Mouse (Mus musculus) kidney, embryonic 15.5 days (tissue): Measurements from ENCODE around the gene Poldip2. TPM values are rescaled to one million over a fixed set of nuclear protein-coding genes. Genes with fewer than 3 reads are reported as not detected.

Experiments
- ATAC-seq: fragments of 200-750 bp; cut with Nextera tagmentation; replicated peaks from 2 replicates; pipeline ENCODE4 v1.8.0; 2017; ENCODE audit warnings: moderate TSS enrichment; ENCODE audit not compliant: low FRiP score
- H3K27ac ChIP-seq: fragments of 300-500 bp; sonication (generic); 2 replicates; pipeline ENCODE4 v1.5.1; 2015; ENCODE audit warnings: mild to moderate bottlenecking, inconsistent platforms
- H3K27me3 ChIP-seq: fragments of 300-500 bp; sonication (generic); 2 replicates; pipeline ENCODE4 v1.6.1; 2015; ENCODE audit warnings: inconsistent platforms
- H3K36me3 ChIP-seq: fragments of 300-500 bp; sonication (generic); 2 replicates; pipeline ENCODE4 v1.6.1; 2015; ENCODE audit warnings: inconsistent platforms
- H3K4me1 ChIP-seq: fragments of 300-500 bp; sonication (generic); 2 replicates; pipeline ENCODE4 v1.6.1; 2015; ENCODE audit warnings: inconsistent platforms
- H3K4me2 ChIP-seq: fragments of 300-500 bp; sonication (generic); 2 replicates; pipeline ENCODE4 v1.6.1; 2015; ENCODE audit warnings: moderate library complexity, mild to moderate bottlenecking, inconsistent platforms
- H3K4me3 ChIP-seq: fragments of 300-500 bp; sonication (generic); replicated peaks from 2 replicates; pipeline ENCODE4 v1.5.1; 2015; ENCODE audit warnings: mild to moderate bottlenecking, inconsistent platforms
- H3K9ac ChIP-seq: fragments of 300-500 bp; sonication (generic); 2 replicates; pipeline ENCODE4 v1.6.1; 2015; ENCODE audit warnings: mild to moderate bottlenecking, inconsistent platforms
- H3K9me3 ChIP-seq: fragments of 300-500 bp; sonication (generic); replicated peaks from 2 replicates; pipeline ENCODE4 v1.6.1; 2016; ENCODE audit warnings: inconsistent platforms
- WGBS: fragments of 180-500 bp; shearing (Covaris S2); methylation state at CpG from one replicate; pipeline ENCODE4 v1.1.7; 2015; ENCODE audit warnings: mixed read lengths; 5-methylcytosine and 5-hydroxymethylcytosine counted together
- polyA plus RNA-seq: library from polyadenylated mRNA; unstranded; fragments of >200 nt; fragmentation: Nextera tagmentation; extraction: Ambion mirVana; gene quantifications from 2 replicates; pipeline ENCODE4 v1.2.1, GENCODE M21; 2015

The Poldip2 gene
- polyA plus RNA-seq, 1 experiment from 2014 or later: 171 TPM

- 78% methylated on average over 4 of the region's 4 CpGs for WGBS
- Histone ChIP-seq H3K4me2 (peak overlapping the region; percentile 76), H3K36me3 (peaks cover 28% of the 10 kb centered on the region), H3K9me3 (no peaks in the 10 kb centered on the region), H3K4me1 (peaks cover 51% of the 10 kb centered on the region), H3K9ac (no peak overlapping the region), H3K27ac (no peak overlapping the region; the same call in 1 of the 2 replicates), H3K27me3 (no peaks in the 10 kb centered on the region), H3K4me3 (peak overlapping the region; percentile 80)
- no peak for ATAC-seq
Measured at GRCm38 (mm10) chr11:78534516-78534915, 22.5 kb downstream of the Poldip2 start.

DNA sequence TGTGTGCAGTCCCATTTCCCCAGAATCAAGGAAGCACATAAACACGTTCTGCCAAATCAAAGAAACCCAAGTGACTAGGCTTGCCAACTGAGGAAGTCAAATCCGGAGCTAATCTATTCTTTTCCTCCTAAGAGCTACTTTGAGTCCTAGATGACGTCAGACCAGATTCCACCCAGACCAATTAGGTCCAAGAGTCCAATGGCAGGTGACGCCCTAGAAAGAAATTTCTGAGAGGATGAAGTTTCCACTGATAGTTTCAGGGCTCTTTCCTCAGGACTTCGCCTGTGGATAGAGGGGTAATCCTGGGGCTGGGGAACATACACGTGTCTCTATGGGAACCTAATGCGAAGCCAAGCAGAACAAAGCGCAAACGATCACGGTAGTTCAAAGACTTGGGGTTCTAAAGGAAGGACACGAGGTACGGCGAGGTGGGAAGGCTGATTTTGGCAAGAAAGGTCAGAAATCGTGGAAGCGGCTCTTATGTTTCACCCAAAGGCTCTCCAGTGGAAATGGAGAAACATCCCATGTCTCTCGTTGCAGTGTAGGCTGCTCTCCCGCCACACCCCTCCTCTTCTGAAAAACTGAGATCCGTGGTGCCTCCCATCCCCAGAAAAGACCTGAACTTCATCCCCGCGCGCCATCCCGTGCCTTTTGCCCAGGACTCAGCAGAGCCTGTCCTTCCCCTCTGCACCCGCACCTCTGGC is 23.5 kb downstream of the Poldip2 start:
- H3K36me3 ChIP-seq: peaks cover 32% of the 10 kb centered on the region
- no peaks in the 10 kb centered on the region for H3K9me3 ChIP-seq
- WGBS: under 1% methylated on average over 23 of the region's 23 CpGs
- H3K9ac ChIP-seq: peak overlapping the region; percentile 90
- no peak for ATAC-seq
- H3K4me1 ChIP-seq: peaks cover 41% of the 10 kb centered on the region
- H3K4me3 ChIP-seq: peak overlapping the region; percentile 80
- H3K4me2 ChIP-seq: peak overlapping the region; percentile 76
- H3K27ac ChIP-seq: peak overlapping the region; percentile 94
- H3K27me3 ChIP-seq: no peaks in the 10 kb centered on the region

DNA sequence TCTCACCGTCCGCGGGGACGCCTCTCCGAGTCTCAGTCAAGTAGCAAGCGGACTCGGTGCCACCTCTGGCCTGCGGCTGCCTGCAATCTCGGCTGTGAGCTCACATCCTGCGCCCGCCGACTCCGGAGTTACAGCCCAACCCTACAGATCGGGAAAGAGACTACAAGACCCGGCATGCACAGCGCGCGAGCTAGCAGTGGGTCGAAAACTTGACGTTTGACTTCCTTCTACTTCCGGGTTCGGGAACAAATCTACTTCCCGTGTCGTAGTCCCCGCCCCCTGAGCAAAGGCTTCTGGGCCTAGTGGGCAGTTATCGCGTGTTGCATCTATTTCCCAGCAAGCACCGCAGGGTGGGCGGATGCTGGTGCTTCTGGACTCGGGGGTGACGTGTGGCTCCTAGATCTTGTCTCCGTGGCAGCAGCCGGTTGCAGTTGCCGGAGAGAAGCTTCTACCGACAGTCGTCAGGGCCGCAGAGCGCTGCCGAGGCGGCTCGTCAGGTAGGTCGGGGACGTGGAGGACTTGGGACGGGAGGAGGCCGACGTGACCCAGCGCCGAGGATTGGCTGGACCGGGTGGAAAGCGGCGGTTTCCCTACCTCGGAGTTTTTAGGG is 24.2 kb downstream of the Poldip2 start, which contains the start of the genes Tnfaip1 and Ift20:
Gene Tnfaip1 (minus strand): TSS at position 253 of the 610 bp plus-strand sequence.
Gene Ift20 (plus strand): TSS at position 282 of the 610 bp plus-strand sequence.
- H3K27ac ChIP-seq: peak within 1 kb of the TSS; percentile 94
- H3K36me3 ChIP-seq: peaks cover 38% of the 10 kb centered on the region
- WGBS: under 1% methylated on average over 52 of the region's 52 CpGs
- ATAC-seq: peak; percentile 97
- peak within 1 kb of the TSS; percentile 80 for H3K4me3 ChIP-seq
- peak within 1 kb of the TSS; percentile 76 for H3K4me2 ChIP-seq
- no peaks in the 10 kb centered on the region for H3K27me3 ChIP-seq
- H3K9ac ChIP-seq: peak within 1 kb of the TSS; percentile 90
- peaks cover 34% of the 10 kb centered on the region for H3K4me1 ChIP-seq
- no peaks in the 10 kb centered on the region for H3K9me3 ChIP-seq

- Histone ChIP-seq H3K4me1 (peaks cover 33% of the 10 kb centered on the region), H3K9ac (peak overlapping the region; percentile 90), H3K9me3 (no peaks in the 10 kb centered on the region), H3K27me3 (no peaks in the 10 kb centered on the region), H3K4me2 (peak overlapping the region; percentile 76), H3K27ac (peak overlapping the region; percentile 94), H3K4me3 (peak overlapping the region; percentile 80), H3K36me3 (peaks cover 42% of the 10 kb centered on the region)
- under 1% methylated on average over 14 of the region's 14 CpGs for WGBS
- ATAC-seq: no peak
Measured at GRCm38 (mm10) chr11:78536690-78537084, 24.7 kb downstream of the Poldip2 start.

DNA sequence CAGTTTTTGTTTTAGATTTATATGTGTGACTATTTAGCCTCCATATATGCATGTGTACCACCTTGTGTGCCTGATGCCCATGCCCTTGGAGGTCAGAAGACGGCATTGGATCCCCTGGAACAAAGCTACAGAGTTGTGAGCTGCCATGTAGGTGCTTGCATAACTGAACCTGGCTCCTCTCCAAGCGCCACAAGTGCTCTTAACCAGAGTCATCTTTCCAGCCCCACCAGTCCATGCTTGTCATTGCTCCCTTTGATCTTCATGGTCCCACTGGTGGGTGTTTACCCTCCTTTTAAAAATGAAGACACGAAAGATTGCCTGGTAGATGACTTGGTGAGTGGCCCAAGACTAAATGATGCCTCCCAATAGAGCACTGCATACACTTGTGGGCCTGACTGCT is 28.4 kb downstream of the Poldip2 start:
- Histone ChIP-seq H3K4me1 (peaks cover 20% of the 10 kb centered on the region), H3K4me2 (no peak overlapping the region), H3K9ac (no peak overlapping the region), H3K36me3 (peaks cover 66% of the 10 kb centered on the region), H3K27me3 (no peaks in the 10 kb centered on the region), H3K9me3 (no peaks in the 10 kb centered on the region), H3K27ac (no peak overlapping the region), H3K4me3 (no peak overlapping the region)
- WGBS: 81% methylated on average over 3 of the region's 3 CpGs
- ATAC-seq: no peak

- Histone ChIP-seq H3K4me1 (peaks cover 18% of the 10 kb centered on the region), H3K4me3 (no peak overlapping the region), H3K27me3 (no peaks in the 10 kb centered on the region), H3K27ac (no peak overlapping the region), H3K36me3 (peaks cover 59% of the 10 kb centered on the region), H3K4me2 (no peak overlapping the region), H3K9me3 (no peaks in the 10 kb centered on the region), H3K9ac (no peak overlapping the region)
- 98% methylated on average over 7 of the region's 7 CpGs for WGBS
- ATAC-seq: 0 out of 2 replicates have a peak, but pooled peaks have one; percentile 18
Measured at GRCm38 (mm10) chr11:78544449-78545111, 32.6 kb downstream of the Poldip2 start.

DNA sequence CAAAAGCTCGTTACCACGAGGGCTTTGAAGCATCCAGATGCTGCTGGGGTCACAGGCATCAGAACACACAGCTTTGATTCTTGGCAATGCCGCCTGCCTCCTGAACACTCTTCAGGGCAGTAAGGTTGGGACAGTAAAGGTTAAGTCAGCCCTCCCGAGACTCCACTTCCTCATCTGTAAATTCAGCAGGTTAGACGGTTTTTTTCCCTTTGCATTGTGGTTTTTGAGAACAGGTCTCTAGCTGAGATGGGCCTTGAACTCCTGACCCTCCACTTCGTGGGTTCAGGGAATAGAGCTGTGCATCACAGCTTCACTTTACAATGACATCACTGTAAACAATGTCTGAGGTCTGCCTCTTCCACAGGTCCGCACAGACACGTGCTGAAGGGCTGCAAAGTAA is 33.2 kb downstream of the Poldip2 start:
- no peak for ATAC-seq
- Histone ChIP-seq H3K9me3 (no peaks in the 10 kb centered on the region), H3K27ac (no peak overlapping the region), H3K4me3 (no peak overlapping the region), H3K27me3 (no peaks in the 10 kb centered on the region), H3K9ac (no peak overlapping the region), H3K4me2 (no peak overlapping the region), H3K36me3 (peaks cover 52% of the 10 kb centered on the region), H3K4me1 (peaks cover 20% of the 10 kb centered on the region)
- WGBS: 67% methylated on average over 8 of the region's 8 CpGs

GRCm38 (mm10) chr11:78547718-78548460 is 35.9 kb downstream of the Poldip2 start:
- H3K4me2 ChIP-seq: 0 out of 2 replicates have a peak overlapping the region, but pooled peaks have one; percentile 12
- no peak overlapping the region for H3K4me3 ChIP-seq
- H3K27me3 ChIP-seq: no peaks in the 10 kb centered on the region
- H3K4me1 ChIP-seq: peaks cover 26% of the 10 kb centered on the region
- no peaks in the 10 kb centered on the region for H3K9me3 ChIP-seq
- H3K36me3 ChIP-seq: peaks cover 29% of the 10 kb centered on the region
- no peak overlapping the region for H3K9ac ChIP-seq
- H3K27ac ChIP-seq: no peak overlapping the region
- WGBS: 76% methylated on average over 2 of the region's 2 CpGs
- ATAC-seq: no peak

- Histone ChIP-seq H3K9me3 (no peaks in the 10 kb centered on the region), H3K9ac (peak overlapping the region; percentile 69), H3K27me3 (no peaks in the 10 kb centered on the region), H3K4me2 (peak overlapping the region; percentile 82), H3K4me3 (peak overlapping the region; percentile 71), H3K36me3 (peaks cover 14% of the 10 kb centered on the region; the same call in 1 of the 2 replicates), H3K4me1 (peaks cover 26% of the 10 kb centered on the region), H3K27ac (0 out of 2 replicates have a peak overlapping the region, but pooled peaks have one; percentile 90)
- no peak for ATAC-seq
- WGBS: 4% methylated on average over 5 of the region's 5 CpGs
Measured at GRCm38 (mm10) chr11:78549491-78549987, 37.5 kb downstream of the Poldip2 start.

DNA sequence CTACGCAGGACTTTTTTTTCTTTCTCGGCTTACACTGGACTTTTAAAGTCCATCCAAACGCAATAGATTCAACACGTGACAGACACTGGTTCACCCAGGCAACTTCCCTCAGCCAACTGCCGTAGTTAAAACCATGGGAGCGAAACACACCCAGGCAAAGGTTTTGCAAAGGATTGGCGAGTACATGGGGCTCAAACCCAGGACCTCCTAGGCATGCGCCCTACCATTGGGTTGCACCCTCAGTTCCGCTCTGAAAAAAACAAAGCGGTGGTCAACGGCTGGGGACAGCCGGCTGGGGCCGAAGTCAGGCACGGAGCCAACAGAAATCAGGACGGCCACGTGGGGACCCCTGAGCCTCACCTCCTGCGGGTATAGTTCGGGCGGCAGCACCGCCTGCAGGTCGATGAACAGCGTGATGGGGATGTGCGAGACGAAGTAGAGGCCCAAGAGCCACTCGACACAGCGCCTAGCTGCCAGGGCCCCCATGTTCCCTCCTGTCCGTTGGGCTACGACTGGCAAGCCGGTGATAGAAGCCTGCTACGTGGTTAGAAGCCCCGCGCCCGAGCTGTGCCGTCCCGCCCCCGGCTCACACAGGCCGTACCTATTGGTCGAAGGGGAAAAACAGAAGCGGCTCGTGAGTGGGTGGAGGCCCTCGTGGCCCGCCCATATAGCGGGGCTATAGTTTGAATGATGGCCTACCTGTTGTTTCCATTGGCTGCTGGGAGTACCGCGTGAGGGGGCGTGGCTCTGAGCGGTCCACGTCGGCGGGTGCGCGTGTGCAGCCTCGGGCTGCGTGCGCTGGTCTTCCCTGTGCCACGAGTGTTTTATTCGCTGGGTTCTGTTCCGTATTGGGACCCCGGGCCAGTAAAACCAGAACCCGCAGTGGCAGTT is 38.4 kb downstream of the Poldip2 start, which contains the start of gene Tmem97:
Gene Tmem97 (minus strand): TSS at position 610 of the 891 bp plus-strand sequence.
- Histone ChIP-seq H3K4me3 (peak within 1 kb of the TSS; percentile 71), H3K4me2 (peak within 1 kb of the TSS; percentile 82), H3K9ac (peak within 1 kb of the TSS; percentile 69), H3K27me3 (no peaks in the 10 kb centered on the region), H3K4me1 (peaks cover 26% of the 10 kb centered on the region), H3K9me3 (no peaks in the 10 kb centered on the region), H3K27ac (peak within 1 kb of the TSS; percentile 90), H3K36me3 (peaks cover 5% of the 10 kb centered on the region; the same call in 1 of the 2 replicates)
- ATAC-seq: peak; percentile 99
- under 1% methylated on average over 60 of the region's 60 CpGs for WGBS
